Mouse (Mus musculus): ENCODE measurements around the gene Hexa. TPM values are rescaled to one million over a fixed set of nuclear protein-coding genes. Genes with fewer than 3 reads are reported as not detected.

Gene Hexa
- total and polyA plus RNA-seq, 3 experiments: 44.3 to 54.0 TPM; not detected in 1

GRCm38 (mm10) chr9:59515069-59515468 is 24.3 kb upstream of the Hexa start:
- Histone ChIP-seq H3K9ac (ENCODE audit: control insufficient read depth, low read depth, low read length, poor library complexity, severe bottlenecking) (no peak overlapping the region), H3K9me3 (replicated peaks; ENCODE audit: insufficient read depth, low read length) (no peaks in the 10 kb centered on the region), H3K27ac (ENCODE audit: control insufficient read depth, low read depth, low read length) (no peak overlapping the region), H3K4me3 (ENCODE audit: control insufficient read depth in 1 of 2, insufficient read depth in 1 of 2, low read depth in 2 of 2, low read length in 2 of 2) (no peak overlapping the region), H3K27me3 (ENCODE audit: control insufficient read depth in 1 of 2, insufficient read depth in 2 of 2, low read length in 2 of 2) (peaks cover 0 to 2% of the 10 kb centered on the region in 2 experiments; a peak in 2 of 4 replicates), H3K36me3 (ENCODE audit: control insufficient read depth in 1 of 2, insufficient read depth in 2 of 2, low read length in 2 of 2) (peaks cover 0 to 4% of the 10 kb centered on the region in 2 experiments; a peak in 1 of 4 replicates), H3K79me2 (ENCODE audit: control insufficient read depth, insufficient read depth, low read length, poor library complexity) (no peaks in the 10 kb centered on the region), H3K4me1 (ENCODE audit: control insufficient read depth in 1 of 2, insufficient read depth in 2 of 2, low read length in 2 of 2) (peaks cover 0 to 10% of the 10 kb centered on the region in 2 experiments; a peak in 1 of 4 replicates)
- no peak for TF ChIP-seq MAZ (IDR thresholded peaks at IDR 0.05; ENCODE audit: low read depth, low read length)
- no peak for TF ChIP-seq E2F4 (IDR thresholded peaks at IDR 0.05; ENCODE audit: borderline replicate concordance, low read depth, low read length)
- no peak for TF ChIP-seq MXI1 (IDR thresholded peaks at IDR 0.05; ENCODE audit: low read depth, low read length)
- no peak for TF ChIP-seq ZC3H11A (IDR thresholded peaks at IDR 0.05; ENCODE audit: low read depth, low read length)
- TF ChIP-seq USF2 (IDR thresholded peaks at IDR 0.05; ENCODE audit: borderline replicate concordance in 1 of 2, insufficient read depth in 1 of 2, low read depth in 1 of 2, low read length in 2 of 2): no peak
- TF ChIP-seq POLR2AphosphoS2 (IDR thresholded peaks at IDR 0.05; ENCODE audit: low read length): no peak
- TF ChIP-seq ZMIZ1 (IDR thresholded peaks at IDR 0.05; ENCODE audit: low read depth, low read length): no peak
- no peak for TF ChIP-seq CTCF (IDR thresholded peaks at IDR 0.05 in 2 of 3, conservative IDR thresholded peaks at IDR 0.05 in 1 of 3; ENCODE audit: control insufficient read depth in 1 of 3, insufficient read depth in 1 of 3, low read depth in 2 of 3, low read length in 3 of 3, poor library complexity in 1 of 3, severe bottlenecking in 1 of 3)
- TF ChIP-seq POLR2A (IDR thresholded peaks at IDR 0.05; ENCODE audit: control insufficient read depth in 1 of 2, insufficient read depth in 1 of 2, low read depth in 1 of 2, low read length in 2 of 2, poor library complexity in 1 of 2): no peak
- no peak for TF ChIP-seq BHLHE40 (IDR thresholded peaks at IDR 0.05; ENCODE audit: borderline replicate concordance, low read depth, low read length)
- no peak for TF ChIP-seq ZKSCAN1 (IDR thresholded peaks at IDR 0.05; ENCODE audit: low read depth, low read length)
- no peak for TF ChIP-seq RCOR1 (IDR thresholded peaks at IDR 0.05; ENCODE audit: low read depth, low read length)
- no peak for TF ChIP-seq MYC (IDR thresholded peaks at IDR 0.05; ENCODE audit: low read depth, low read length)
- no peak for TF ChIP-seq ELF1 (IDR thresholded peaks at IDR 0.05; ENCODE audit: low read depth, low read length)
- no peak for TF ChIP-seq TBP (IDR thresholded peaks at IDR 0.05; ENCODE audit: low read depth, low read length)
- no peak for TF ChIP-seq GATA1 (IDR thresholded peaks at IDR 0.05; ENCODE audit: low read depth, low read length)
- no peak for TF ChIP-seq HCFC1 (IDR thresholded peaks at IDR 0.05; ENCODE audit: low read depth, low read length)
- DNase-seq (ENCODE audit: low read depth, low spot score): peak; percentile 39

GRCm38 (mm10) chr9:59517127-59517526 is 22.2 kb upstream of the Hexa start:
- TF ChIP-seq ZKSCAN1 (IDR thresholded peaks at IDR 0.05; ENCODE audit: low read depth, low read length) (no peak), EP300 (IDR thresholded peaks at IDR 0.05; ENCODE audit: low read depth in 1 of 2, low read length in 2 of 2) (no peak), MAZ (IDR thresholded peaks at IDR 0.05; ENCODE audit: low read depth, low read length) (no peak), RAD21 (IDR thresholded peaks at IDR 0.05; ENCODE audit: low read depth, low read length) (no peak), POLR2A (IDR thresholded peaks at IDR 0.05; ENCODE audit: control insufficient read depth in 1 of 2, insufficient read depth in 1 of 2, low read depth in 1 of 2, low read length in 2 of 2, poor library complexity in 1 of 2) (no peak), NRF1 (IDR thresholded peaks at IDR 0.05; ENCODE audit: insufficient read depth, low read depth, low read length, poor library complexity, severe bottlenecking) (no peak), MXI1 (IDR thresholded peaks at IDR 0.05; ENCODE audit: low read depth, low read length) (no peak), POLR2AphosphoS2 (IDR thresholded peaks at IDR 0.05; ENCODE audit: low read length) (no peak), RCOR1 (IDR thresholded peaks at IDR 0.05; ENCODE audit: low read depth, low read length) (no peak), TAL1 (IDR thresholded peaks at IDR 0.05; ENCODE audit: low read length) (no peak), CTCF (IDR thresholded peaks at IDR 0.05 in 2 of 3, conservative IDR thresholded peaks at IDR 0.05 in 1 of 3; ENCODE audit: control insufficient read depth in 1 of 3, insufficient read depth in 1 of 3, low read depth in 2 of 3, low read length in 3 of 3, poor library complexity in 1 of 3, severe bottlenecking in 1 of 3) (no peak), MAX (IDR thresholded peaks at IDR 0.05; ENCODE audit: low read length) (no peak), CHD1 (IDR thresholded peaks at IDR 0.05; ENCODE audit: low read depth, low read length) (no peak), JUND (IDR thresholded peaks at IDR 0.05; ENCODE audit: low read depth, low read length) (no peak), NELFE (IDR thresholded peaks at IDR 0.05; ENCODE audit: low read depth, low read length) (no peak)
- no peak overlapping the region for H3K4me3 ChIP-seq (ENCODE audit: control insufficient read depth in 1 of 2, insufficient read depth in 1 of 2, low read depth in 2 of 2, low read length in 2 of 2)
- H3K79me2 ChIP-seq (ENCODE audit: control insufficient read depth, insufficient read depth, low read length, poor library complexity): no peaks in the 10 kb centered on the region

More at GRCm38 (mm10) chr9:59517127-59517526, 22.2 kb upstream of the Hexa start:
- H3K9me3 ChIP-seq (replicated peaks; ENCODE audit: insufficient read depth, low read length): no peaks in the 10 kb centered on the region
- no peak overlapping the region for H3K9ac ChIP-seq (ENCODE audit: control insufficient read depth, low read depth, low read length, poor library complexity, severe bottlenecking)
- no peak overlapping the region for H3K27ac ChIP-seq (ENCODE audit: control insufficient read depth, low read depth, low read length)
- peaks cover 0 to 10% of the 10 kb centered on the region in 2 experiments; a peak in 2 of 4 replicates for H3K4me1 ChIP-seq (ENCODE audit: control insufficient read depth in 1 of 2, insufficient read depth in 2 of 2, low read length in 2 of 2)
- peaks cover 0 to 2% of the 10 kb centered on the region in 2 experiments; a peak in 2 of 4 replicates for H3K27me3 ChIP-seq (ENCODE audit: control insufficient read depth in 1 of 2, insufficient read depth in 2 of 2, low read length in 2 of 2)
- H3K36me3 ChIP-seq (ENCODE audit: control insufficient read depth in 1 of 2, insufficient read depth in 2 of 2, low read length in 2 of 2): peaks cover 0 to 4% of the 10 kb centered on the region in 2 experiments; a peak in 1 of 4 replicates
- peak; percentile 17 for DNase-seq (ENCODE audit: low read depth, low spot score)
